Mouse (Mus musculus) CH12F3 (cell line): ENCODE data around the gene Arl5a.

Experiments
- in situ Hi-C: fragments of 300-500 bp; cut with MboI; formaldehyde crosslinking; loops from 2 replicates; pipeline ENCODE4 v1.14.3; 2020; ENCODE audit warnings: low sequenced_read_pairs

Arl5a gene

DNA sequence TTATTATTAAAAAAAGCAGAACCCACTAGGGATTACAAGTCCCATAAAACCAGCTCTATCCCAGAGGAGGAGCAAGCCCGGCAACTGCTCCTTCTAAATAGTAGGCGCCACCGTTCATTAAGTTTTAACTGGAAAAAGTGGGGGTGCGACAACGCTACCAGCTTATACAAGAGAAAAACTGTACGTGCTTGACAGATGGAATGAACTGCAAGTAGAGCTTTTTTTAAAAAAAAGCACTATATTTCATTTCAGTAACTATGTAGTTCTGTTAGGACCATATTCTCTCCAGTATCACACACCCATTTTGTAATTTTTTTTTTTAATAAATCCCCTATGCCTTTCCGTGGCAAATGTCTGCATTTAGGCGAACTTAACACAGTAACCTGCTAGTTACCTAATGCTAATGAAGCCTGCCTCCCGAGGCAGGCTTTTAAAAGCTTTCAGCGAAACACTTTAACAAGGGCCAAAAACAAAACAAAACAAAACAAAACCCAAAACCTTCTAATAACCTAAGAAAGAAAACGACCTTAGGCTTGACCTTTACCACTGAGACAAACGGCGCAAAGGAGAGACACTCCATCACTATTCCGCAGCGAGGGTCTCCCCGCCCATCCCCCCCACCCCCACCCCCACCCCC, 972 bp downstream of the Arl5a start:
- in situ Hi-C loops = no loop called here

DNA sequence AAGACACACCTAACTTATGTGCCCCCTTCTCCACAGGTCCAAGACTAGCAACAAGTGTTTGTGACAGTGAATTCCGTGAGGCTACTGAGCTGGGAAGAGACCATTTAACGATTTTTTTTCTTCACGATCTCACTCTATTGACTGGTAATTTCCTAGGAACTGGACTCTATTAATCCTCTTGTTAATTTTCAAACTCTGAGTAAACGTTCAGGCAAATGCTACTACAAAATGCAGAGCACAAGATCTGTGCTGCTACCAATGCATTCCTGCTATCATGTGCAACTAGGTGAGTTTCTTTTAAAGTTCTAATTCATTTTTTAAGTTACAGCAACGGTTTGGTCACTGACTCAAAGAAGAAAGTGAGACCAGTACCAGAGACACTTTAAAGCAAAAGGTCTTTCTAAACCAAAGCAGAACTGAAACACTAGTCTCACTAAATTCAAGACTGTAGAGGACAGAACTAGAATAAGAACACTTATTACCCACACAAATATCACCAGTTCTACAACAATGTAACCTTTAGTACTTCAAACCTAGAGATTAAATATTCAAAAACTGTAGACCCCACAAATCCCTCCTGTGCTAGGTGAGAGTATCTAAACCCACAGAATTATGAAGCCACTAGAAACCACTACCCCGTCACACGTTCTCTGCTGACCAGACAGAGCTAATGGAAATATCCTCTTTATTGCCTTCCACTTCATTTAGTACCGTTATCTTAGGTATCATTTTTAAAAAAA, 1.7 kb downstream of the Arl5a start:
- in situ Hi-C loops = no loop called here

DNA sequence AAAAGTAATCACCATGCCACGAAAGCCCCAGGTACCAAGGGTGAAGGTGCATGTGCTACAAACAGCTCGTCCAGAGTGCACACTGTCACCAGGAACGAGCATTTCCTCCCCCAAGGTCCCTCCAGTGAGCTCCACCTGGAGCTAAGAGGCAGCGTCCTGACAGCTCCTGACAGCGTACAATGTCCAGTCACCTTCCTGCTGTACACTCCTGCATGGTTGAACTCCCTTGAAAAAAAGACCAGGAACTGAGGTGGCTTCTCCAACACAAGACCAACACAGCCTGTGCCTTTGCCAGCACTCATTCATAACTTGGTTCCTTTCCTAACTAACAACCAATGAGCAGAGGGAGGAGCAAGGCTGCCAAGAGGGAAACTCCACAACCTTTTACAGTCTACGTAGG, 3.5 kb downstream of the Arl5a start:
- in situ Hi-C loops = no loop called here

- in situ Hi-C loops = no loop called here
These were observed 4.5 kb downstream of the Arl5a start for GRCm38 (mm10) chr2:52420001-52420710.

DNA sequence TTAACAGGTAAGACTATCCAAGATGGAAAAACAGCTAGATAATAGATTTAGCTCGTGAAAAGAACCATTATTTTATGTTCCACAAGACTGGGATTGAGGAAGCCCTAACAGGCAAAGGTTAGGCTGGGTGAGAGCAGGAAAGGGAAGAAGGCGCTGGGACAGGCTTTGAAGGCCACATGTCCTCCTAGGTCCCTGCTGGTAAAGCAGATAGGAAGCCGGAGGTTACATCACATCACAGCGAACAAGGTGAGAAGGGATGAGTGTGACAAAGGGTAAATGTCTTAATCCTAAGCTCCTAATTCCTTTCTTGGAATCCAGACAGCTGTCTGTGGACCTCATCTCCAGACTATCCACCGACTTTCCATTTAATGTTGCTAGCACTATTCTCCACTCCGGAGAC, 5.4 kb downstream of the Arl5a start:
- in situ Hi-C loops = no loop called here

DNA sequence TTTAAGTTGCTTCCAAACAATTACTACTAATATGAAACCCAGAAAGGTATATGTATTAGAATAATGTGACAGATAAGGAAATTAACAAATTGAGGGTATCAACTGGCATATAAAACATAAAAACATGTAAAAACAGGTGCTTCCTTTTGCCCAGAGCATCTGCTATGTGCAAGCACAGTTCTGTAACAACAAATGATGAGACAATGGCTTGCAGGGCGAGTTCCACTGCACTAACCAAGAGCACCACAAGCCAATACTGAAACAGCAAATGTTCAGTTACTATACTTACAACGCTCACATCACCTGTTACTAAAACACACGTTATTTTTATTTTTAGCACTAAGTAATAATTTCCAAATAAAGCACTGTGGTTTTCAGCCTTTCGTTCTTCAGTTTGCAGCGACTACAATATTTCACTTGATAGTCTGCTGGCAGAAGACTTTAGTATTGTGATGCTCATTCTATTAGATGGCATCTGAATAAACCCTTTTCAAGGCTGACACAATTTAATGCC, 12.1 kb downstream of the Arl5a start:
- in situ Hi-C loops = no loop called here

GRCm38 (mm10) chr2:52406480-52406879, 18.2 kb downstream of the Arl5a start:
- in situ Hi-C loops = no loop called here

- in situ Hi-C loops = no loop called here
These were observed 19.5 kb downstream of the Arl5a start for GRCm38 (mm10) chr2:52405238-52405637.

- in situ Hi-C loops = no loop called here
These were observed 30.2 kb downstream of the Arl5a start for GRCm38 (mm10) chr2:52394529-52394928.

DNA sequence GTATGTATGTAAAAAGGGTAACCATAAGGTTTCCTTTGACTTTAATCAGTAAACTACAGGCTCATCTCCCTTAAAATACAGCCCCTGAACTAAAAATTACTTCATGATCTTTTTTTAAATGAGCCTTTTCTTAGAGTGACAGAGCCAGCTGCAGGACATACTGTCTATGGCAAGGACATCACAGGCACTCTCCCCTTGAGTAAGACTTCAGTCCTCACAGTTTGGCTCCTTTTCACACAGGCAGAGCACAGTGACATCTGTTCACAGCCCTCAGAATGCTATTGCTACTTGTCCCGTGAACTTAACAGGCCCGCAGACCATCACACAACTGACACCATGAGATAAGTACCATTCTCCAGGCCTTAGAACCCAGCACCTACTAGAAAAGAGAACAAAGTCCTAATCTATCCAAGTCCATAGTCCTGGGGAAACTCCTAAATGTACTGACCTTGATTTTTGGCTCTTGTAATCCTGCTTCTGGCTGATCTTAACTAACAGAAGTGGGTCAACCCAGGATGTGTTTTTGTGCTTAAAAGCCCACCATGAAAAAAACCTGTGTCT, 34.2 kb downstream of the Arl5a start:
- in situ Hi-C loops = no loop called here

DNA sequence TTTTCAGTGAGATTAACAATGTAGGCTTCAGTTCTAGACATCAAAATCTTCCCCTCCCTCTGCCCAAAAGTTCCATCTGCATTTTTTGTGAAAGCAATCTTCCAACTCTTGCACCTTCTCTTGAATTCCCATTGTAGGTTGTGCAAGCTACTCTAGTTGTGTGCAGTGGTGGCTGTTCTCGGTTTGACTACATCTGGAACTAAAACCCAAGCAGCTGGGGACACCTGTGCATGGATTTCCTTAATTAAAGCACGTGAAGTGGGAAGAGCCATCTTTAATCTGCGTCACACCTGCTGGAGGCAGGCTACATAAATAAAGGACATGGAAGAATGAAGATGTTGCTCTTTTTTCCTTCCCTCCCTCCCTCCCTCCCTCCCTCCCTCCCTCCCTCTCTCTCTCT, 34.7 kb downstream of the Arl5a start:
- in situ Hi-C loops = no loop called here

DNA sequence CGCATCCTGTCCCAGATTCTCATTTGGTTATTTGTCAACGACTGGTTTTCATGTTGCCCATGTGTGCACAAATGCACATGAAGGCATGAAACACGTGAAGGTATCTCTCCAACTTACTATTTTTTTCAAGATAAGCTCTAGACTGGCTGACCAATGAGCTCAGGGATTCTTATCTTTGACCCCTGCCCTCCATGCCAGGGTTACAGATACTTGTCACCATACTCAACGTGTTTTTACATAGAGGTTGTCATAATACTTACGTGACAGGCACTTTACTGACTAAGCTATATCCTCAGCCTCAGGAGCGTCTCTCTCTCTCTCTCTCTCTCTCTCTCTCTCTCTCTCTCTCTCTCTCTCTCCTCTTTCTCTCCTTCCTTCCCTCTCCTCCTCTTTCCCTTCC, 38.2 kb downstream of the Arl5a start:
- in situ Hi-C loops = no loop called here

GRCm38 (mm10) chr2:52386037-52386436, 38.7 kb downstream of the Arl5a start:
- in situ Hi-C loops = no loop called here

GRCm38 (mm10) chr2:52378848-52379261, 45.8 kb downstream of the Arl5a start:
- in situ Hi-C loops = no loop called here

DNA sequence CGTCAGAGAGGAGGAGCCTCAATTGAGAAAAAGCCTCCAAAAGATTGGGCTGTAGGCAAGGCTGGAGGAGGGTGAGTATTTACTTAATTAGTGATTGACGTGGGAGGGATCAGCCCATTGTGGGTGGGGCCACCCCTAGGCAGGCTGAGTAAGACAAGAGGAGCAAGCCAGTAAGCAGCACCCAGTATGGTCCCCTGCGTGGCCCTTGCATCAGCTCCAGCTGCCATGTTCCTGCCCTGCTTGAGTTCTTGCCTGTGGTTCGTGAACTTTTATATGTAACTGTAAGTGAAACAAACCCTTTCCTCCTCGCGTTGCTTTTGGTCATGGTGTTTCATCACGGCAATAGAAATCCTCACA, 46.3 kb downstream of the Arl5a start, which contains the start of gene Neb:
Gene Neb, minus strand, starts transcription at position 27 of the 357 bp plus-strand sequence.
- in situ Hi-C loops = no loop called here

- in situ Hi-C loops = no loop called here
These were observed 46.8 kb downstream of the Arl5a start for GRCm38 (mm10) chr2:52377706-52378447.

DNA sequence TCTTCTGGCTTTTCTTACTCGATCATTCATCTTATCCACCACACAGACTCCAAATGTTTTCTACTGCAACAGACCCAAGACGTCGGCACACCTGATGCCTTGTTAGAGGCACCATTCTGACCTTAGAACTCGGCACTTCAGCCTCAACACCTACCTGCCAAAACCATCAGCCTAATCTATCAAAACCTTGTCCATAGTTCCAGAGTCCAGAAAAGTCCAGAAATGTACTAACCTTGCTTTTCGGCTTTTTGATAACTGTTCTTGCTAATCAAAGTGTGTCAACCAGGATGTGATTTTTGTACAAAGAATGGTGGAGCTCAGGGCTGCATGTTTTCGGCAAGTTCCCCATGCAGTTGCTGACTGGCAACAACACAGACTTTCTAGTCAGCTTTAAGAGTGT, 50.0 kb downstream of the Arl5a start:
- in situ Hi-C loops = no loop called here

GRCm38 (mm10) chr2:52372480-52372879, 52.2 kb downstream of the Arl5a start:
- in situ Hi-C loops = no loop called here

DNA sequence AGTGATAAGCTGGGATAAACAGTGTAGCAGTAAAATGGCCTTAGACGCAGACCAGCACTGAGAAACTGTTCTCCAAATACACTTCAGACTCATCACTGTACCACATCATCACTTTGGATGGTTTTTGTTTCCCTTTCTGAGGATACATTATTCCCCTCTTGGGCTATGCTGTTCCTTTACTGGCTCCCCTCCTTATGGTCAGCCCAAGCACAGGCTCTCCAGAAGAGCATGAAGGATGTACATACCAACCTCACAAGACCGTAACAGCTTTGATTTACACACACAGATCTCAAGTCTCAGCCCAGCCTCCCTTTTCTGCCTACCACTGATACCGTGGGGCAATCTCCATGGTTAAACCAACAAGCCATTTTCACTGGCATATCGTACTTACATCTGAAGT, 52.6 kb downstream of the Arl5a start:
- in situ Hi-C loops = no loop called here

DNA sequence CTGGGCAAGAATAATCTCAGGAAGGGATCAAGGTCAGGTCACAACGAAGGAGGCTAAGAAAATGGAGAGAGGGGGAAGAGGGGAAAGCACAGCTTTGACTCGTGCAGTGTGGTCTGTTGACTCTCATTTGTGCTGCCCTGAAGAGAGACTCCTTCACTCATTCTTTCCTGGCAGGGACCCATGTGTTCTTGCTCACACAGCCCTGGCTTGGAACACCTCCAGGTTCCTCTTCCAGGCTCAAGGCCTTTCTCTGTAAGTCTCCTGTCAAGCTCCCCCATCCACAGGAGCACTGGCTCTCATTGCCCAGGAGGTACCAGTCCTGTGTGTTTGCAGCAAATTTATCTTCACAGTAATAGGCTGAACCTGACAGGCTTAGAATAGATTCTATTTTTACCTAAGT, 53.6 kb downstream of the Arl5a start:
- in situ Hi-C loops = no loop called here

DNA sequence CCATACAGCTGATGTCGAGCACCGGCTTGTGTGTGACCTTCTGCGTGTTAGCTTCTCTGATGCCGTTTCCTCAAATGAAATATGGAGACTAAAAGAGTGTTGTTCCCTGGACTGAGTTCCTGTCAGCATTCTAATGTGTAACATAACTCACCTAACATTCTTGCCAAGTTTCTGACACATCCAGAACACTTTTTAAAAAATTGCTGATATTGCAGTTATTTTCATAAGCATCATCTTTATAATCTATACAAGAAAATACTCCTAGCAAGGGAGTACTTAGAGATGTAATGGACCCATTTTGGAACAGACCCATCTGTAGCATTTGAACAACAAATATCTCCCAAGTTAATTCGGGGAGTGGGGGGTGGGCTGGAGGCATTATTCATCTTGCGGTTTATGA, 55.1 kb downstream of the Arl5a start:
- in situ Hi-C loops = no loop called here
